In the genomic region with DNA sequence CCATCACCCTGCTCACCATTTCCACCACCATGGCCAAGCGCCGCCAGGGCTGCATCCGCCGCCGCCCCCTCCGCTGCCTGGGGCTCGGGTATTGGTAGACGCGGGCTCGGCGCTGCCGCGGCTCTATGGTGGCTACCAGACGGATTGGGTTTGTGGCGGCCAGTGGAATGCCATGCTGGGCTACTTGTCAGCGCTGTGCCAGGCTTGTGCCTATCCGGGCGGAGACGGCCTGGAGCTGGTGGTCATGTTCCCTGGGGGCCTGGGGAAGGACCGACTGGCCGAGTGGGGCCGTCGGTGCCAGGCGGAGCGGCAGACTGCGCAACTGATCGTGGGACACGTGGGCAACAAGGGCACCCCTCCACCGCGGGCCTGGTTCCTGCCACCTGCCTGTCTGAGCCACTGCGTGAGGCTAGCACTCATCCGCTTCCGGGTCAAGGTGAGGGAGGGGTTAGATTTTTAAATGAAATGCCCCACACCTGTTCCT, we compare ENCODE assay signal across 8 mouse cellular contexts. TPM values are rescaled to one million over a fixed set of nuclear protein-coding genes. Genes with fewer than 3 reads are reported as not detected.
A peak's percentile ranks its signal among the peaks of the same experiment; 100 is the strongest.
DNase-seq lines count a peak whose midpoint lies in the region; ATAC-seq and TF ChIP-seq lines count a peak whose summit lies in the region.

No protein-coding gene starts in this region.

- peak; percentile 66 for ATAC-seq in activated CD4-positive, CD25-positive, alpha-beta regulatory T cell, adult 4 months
- peak; percentile 60 for ATAC-seq in hindbrain, postnatal 0 days
- ATAC-seq in megakaryocyte, adult 5-6 weeks (ENCODE audit: poor library complexity, severe bottlenecking): peak; percentile 73

- H3K9ac ChIP-seq in hindbrain, postnatal 0 days (replicated peaks; ENCODE audit: low read length): peak overlapping the region; percentile 67

- H3K27ac ChIP-seq in gastrocnemius, adult 2 months: peak overlapping the region; percentile 93
- H3K27ac ChIP-seq in hindbrain, postnatal 0 days: peak overlapping the region; percentile 83

- peak overlapping the region; percentile 81 for H3K4me3 ChIP-seq in gastrocnemius, adult 2 months
- H3K4me3 ChIP-seq in hindbrain, postnatal 0 days (ENCODE audit: low read length): peak overlapping the region; percentile 62

- DNase-seq in cerebellum, postnatal 14 days: peak; percentile 60 to 68
- peak; percentile 74 for DNase-seq in gastrocnemius, adult 2 months
- peak; percentile 43 for DNase-seq in hindbrain, postnatal 0 days (ENCODE audit: low spot score)
- peak; percentile 12 to 40 for DNase-seq in left cerebral cortex, adult 8-10 months (ENCODE audit: low spot score in 2 of 2)
- DNase-seq in right cerebral cortex, postnatal 10 days (ENCODE audit: low spot score in 2 of 2): peak; percentile 62 to 67
- no peak for DNase-seq in yolk sac, embryonic 10.5 days (ENCODE audit: low spot score)

- no peak for TF ChIP-seq CTCF in gastrocnemius, adult 2 months (IDR thresholded peaks at IDR 0.05)
- TF ChIP-seq CTCF in hindbrain, postnatal 0 days (IDR thresholded peaks at IDR 0.05; ENCODE audit: low read depth): no peak

- no peaks in the 10 kb centered on the region for H3K36me3 ChIP-seq in hindbrain, postnatal 0 days (ENCODE audit: insufficient read depth, low read length)

- H3K4me2 ChIP-seq in hindbrain, postnatal 0 days (ENCODE audit: low read depth, low read length): peak overlapping the region; percentile 60

- intact Hi-C loops in gastrocnemius, adult 2 months (cut with DNase I): loop anchor here (5.0 to 10.0 kb wide), 3 partner anchors 170 to 327 kb away; partner anchors contain the start of gene Gnl3l

- WGBS in hindbrain, postnatal 0 days: 24% methylated on average over 32 of the region's 33 CpGs

- no peaks in the 10 kb centered on the region for H3K27me3 ChIP-seq in hindbrain, postnatal 0 days (ENCODE audit: insufficient read depth, low read length)

- no peaks in the 10 kb centered on the region for H3K4me1 ChIP-seq in hindbrain, postnatal 0 days (ENCODE audit: insufficient read depth, low read length)

- no peaks in the 10 kb centered on the region for H3K9me3 ChIP-seq in hindbrain, postnatal 0 days (ENCODE audit: low read length)

RNA-seq across cellular contexts. Expression of gene Fam120c, which starts 0.6 kb away (rescaled TPM):
- 1 to 10 TPM; 1.6 to 1.7 TPM for polyA plus RNA-seq in activated CD4-positive, CD25-positive, alpha-beta regulatory T cell, adult 4 months (2017; shearing (Covaris generic))
- total RNA-seq in gastrocnemius, adult 2 months (2021): 10 to 100 TPM; 10.9 to 12.0 TPM
- 18.6 and 18.9 TPM in 2 replicates for total RNA-seq in hindbrain, postnatal 0 days (2014; rRNA removed)
- polyA plus RNA-seq in hindbrain, postnatal 0 days (2015; fragmentation: Nextera tagmentation; extraction: Ambion mirVana): 7.1 and 7.7 TPM in 2 replicates
- 10 to 100 TPM; 41.7 to 47.9 (median 44.2) TPM for total RNA-seq in left cerebral cortex, adult 8-10 months (2022)
- total RNA-seq in megakaryocyte, adult 5-6 weeks (2015): 0.73 and 0.76 TPM in 2 replicates
- 0.48 and 1.2 TPM in 2 replicates for total RNA-seq in megakaryocyte, adult 5-6 weeks (2017)
